Mouse (Mus musculus) kidney, adult 9 months (tissue): Measurements from ENCODE around the gene Edem3.
"Not testable (repeated sequence)": the region's sequence is repeated elsewhere in the genome, so short reads cannot be mapped to it uniquely, and the experiment has no call there.

ENCODE experiments used
- DNase-seq: peaks from one replicate; pipeline ENCODE4 v3.0.0; 2022

The Edem3 gene

GRCm38 (mm10) chr1:151754881-151755659, at the start of gene Edem3:
Gene Edem3, plus strand, starts transcription at chr1:151755371.
- peak; percentile 99 for DNase-seq

DNA sequence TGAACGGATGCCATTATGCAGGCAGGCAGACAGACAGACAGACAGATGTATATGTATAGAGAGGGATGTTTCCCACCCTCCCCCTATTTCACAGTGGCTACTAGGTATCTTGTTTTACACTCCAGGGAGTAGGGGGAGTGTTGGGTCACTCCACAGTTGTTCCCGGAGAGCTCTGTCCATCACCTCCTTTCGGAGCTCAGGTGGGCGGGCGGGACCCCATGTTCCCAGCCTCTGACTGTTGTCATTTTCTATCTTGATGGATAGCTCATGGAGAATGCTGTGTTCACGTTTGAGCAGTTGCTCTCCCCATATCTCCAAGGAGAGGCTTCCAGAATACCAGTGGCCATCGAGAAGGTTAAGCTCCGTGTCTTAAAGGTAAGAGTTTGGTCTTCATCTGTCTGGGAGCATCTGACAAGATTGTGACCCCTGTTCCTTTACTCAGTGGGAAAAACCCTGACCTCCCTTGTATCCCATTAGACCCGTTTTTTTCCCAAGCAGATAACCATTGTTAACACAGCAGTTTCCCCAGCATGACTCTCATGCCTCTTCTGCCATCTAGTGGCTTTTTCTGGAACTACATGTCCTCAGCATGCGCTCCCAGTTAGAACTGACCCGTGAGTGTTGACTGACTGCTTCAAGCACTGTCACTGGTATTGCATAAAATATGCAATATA, 49.3 kb upstream of the Edem3 start:
- DNase-seq: peak; percentile 91

DNA sequence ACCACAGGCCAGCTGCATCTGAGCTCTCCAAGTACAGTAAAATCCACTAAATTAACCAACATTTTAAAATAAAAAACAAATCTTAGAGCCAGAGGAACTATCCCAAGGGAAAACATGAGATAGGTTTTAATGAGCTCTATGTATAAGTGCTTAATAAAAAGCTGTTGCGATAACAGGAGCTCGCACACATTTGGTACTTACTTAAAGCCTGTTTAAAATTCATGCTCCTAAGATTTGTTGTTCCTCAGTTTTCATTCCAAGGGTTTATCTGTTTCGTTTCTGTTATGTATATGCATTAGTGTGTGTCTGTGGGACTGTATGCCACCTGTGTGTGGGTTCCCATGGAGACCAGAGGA, 48.8 kb upstream of the Edem3 start:
- no peak for DNase-seq

DNA sequence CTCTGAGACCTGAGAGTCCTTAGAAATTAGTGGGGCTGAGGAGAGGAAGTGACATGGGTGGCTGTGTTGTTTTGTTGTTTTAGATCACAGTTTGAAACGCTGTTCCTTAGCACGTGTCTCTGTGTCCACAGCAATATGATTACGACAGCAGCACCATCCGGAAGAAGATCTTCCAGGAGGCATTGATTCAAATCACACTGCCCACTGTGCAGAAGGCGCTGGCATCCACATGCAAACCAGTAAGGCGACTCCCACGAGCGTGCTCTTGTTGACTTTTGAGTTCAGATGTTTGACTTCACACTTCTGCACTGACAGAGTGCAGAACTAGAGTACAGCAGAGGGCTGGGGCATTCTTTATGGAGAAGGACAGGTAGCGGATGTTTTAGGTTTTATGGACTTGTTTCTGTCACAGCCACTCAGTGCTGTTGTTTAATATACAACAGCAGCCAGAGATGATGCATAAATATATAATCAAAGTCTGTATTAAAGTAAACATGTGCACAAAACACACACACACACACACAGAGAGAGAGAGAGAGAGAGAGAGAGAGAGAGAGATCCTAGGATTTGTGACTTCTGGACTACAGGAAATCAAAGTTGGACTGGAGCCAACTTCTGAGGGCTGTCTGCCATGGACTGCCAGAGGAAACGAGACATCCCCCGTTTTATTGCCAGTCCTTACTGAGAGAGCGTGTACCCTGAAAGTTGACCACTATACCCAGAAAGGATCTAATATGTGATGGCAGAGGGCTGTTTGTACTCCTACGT, 46.0 kb upstream of the Edem3 start:
- peak; percentile 63 for DNase-seq

- DNase-seq: no peak
Observed at GRCm38 (mm10) chr1:151709734-151710022, 45.5 kb upstream of the Edem3 start.

GRCm38 (mm10) chr1:151710424-151711055, 44.6 kb upstream of the Edem3 start:
- DNase-seq: no peak

DNA sequence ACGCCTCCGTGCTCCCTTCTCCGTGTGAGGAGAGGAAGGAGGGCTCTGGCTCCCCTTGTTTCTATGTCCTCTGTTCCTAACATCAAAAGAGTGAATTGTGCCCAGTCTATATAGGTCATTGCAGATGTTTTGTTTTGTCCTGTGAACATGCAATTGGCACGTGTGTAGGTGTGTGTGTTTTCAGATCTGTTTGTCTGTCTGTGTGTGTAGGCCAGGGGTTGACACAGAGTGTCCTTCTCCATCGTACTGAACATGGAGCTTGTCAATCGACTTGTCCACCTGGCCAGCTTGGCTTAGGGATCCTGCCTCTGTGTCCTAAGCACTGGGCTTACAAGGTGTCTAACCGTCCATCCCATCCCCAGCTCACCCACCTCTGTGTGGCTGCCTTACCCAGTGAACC, 44.1 kb upstream of the Edem3 start:
- DNase-seq: no peak

DNA sequence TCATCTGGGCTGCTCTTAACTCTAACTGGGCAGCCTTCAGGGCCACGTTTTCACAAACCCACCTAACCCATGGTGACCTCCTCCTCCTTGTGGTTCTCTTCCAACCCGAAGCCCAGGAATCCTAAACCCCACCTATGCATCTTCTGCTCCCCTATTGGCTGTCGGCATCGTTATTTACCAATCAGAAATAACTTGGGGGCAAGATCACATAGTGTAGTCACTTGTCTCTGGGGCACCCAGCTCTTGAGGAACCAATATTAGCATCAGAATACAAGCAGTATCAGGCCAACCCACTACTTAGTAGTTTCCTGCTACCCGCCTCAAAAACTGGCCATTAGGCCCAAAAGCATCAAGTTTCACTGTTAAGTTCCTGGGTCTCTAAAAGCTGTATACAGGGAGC, 42.5 kb upstream of the Edem3 start:
- no peak for DNase-seq

- no peak for DNase-seq
Observed at GRCm38 (mm10) chr1:151713622-151714021, 41.5 kb upstream of the Edem3 start.

DNA sequence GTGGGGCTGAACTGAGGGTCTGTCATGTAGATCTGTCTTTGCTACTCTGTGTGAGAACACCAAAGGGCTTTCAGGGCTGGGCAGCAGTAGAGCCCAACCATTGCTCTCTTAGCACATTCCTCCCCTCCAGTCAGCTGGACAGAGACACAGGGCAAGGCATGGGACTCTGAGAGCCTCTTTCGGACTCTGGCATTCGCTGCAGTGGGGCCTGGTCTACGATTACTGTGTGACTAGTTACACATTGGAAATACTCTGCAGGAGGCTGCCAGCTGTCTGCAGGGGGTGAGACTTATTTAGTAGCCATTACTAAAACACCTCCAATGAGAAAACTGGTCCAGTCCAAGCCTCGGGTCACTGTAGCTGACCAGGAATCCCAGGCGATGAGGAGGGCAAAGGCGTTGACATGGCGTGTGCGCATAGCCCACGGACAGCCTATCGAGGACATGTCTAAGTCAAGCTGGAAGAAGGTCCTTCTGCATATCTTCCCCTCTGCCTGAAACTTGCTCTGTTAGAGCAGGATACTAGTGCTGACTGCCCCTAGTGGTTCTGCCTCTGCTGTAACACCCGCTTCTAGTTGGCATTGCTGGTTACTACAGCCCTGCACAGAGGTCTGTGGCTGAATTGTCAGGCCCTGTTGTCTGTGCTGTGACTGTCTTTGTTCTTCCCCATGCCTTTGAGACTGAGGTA, 39.0 kb upstream of the Edem3 start:
- peak; percentile 93 for DNase-seq

DNA sequence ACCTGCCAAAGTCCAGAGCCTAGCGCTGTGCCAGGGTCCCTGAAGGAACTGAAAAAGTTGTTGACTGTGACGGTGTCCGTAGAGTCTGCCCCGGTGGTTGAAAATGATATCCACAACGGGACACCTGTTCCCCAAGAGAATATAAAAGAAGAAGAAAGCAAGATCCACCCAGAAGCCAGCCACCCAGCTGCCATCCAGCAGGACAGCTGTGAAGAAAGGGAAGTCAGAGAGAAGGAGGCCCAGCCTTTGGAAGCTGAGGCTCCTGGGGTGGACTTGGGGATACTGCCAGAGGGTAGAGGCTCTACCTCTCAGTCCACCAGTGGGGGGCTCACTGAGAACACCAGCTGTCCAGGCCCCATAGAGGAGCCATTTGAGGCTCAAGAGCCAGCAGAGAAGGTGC, 37.5 kb upstream of the Edem3 start:
- DNase-seq: no peak

DNA sequence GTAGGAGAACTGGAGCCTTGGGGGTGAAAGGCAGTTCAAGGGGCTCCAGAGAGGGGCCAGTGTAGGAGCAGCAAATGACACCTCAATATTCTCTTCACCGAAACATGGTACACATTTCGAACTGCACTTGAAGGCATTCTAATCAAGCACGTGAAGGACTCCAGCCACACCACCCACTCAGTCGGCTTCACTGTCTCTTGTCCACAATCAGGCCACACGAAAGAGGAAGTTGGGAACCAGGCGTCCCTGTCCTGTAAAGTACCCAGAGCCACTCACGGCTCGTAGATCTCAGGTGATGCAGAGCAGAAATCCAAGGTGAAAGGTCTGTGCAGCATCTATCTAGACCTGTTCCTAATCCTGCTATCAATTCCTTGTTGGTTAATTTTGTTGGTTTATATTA, 36.6 kb upstream of the Edem3 start:
- no peak for DNase-seq

- peak; percentile 77 for DNase-seq
Observed at GRCm38 (mm10) chr1:151719911-151720310, 35.3 kb upstream of the Edem3 start.

- DNase-seq: peak; percentile 73
Observed at GRCm38 (mm10) chr1:151720566-151720965, 34.6 kb upstream of the Edem3 start.

DNA sequence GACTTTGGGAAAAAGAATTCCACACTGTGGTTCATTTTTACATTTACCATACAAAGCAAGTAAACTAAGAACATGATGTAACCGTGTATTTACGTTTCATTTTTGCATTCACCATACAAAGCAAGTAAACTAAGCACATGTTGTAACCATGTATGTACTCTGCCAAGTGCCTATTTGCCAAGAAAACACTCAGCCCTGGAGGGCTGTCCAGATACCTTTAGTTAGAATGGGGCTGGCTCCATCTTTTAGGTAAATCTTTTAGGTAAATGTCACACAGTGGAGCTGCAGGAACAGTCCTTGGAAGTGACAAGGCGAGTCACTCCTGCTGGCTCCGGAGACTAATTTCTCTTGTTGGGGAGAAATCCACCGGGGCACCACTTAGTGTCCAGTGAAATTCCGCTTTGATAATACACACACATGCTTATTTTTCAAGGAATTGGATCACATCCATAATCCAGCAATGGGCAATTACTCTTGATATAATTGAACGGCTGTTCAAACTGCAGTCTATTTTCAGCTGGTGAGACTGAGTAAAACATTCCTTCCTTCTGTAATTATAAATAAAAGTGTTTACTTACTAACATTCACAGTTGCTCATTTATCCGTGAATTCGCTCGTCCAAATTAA, 33.7 kb upstream of the Edem3 start:
- no peak for DNase-seq

GRCm38 (mm10) chr1:151723771-151724170, 31.4 kb upstream of the Edem3 start:
- no peak for DNase-seq

GRCm38 (mm10) chr1:151725590-151725989, 29.6 kb upstream of the Edem3 start:
- DNase-seq: no peak

GRCm38 (mm10) chr1:151726358-151726757, 28.8 kb upstream of the Edem3 start:
- DNase-seq: no peak

DNA sequence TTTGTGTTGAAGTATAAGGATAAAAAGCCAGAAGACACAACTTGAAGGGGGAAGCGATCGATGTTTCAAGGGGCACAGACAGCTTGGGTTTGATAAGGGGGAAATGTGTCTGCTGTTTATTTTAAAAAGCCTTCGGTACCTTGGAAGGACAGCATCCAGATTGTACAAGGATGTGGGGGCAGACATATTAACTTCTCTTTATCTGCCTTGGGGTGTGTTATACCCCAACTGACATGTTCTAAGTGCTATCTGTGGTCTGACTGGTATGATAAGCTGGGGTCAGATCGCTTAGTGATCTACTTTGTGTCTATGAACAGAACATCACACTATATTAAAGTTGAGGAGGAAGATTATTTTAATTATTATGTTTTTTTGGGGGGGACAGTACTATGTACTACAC, 27.0 kb upstream of the Edem3 start:
- no peak for DNase-seq

- DNase-seq: no peak
Observed at GRCm38 (mm10) chr1:151737146-151737545, 18.0 kb upstream of the Edem3 start.

- no peak for DNase-seq
Observed at GRCm38 (mm10) chr1:151741199-151741621, 14.0 kb upstream of the Edem3 start.

GRCm38 (mm10) chr1:151749894-151750293, 5.3 kb upstream of the Edem3 start:
- not testable (repeated sequence) for DNase-seq
